Mouse (Mus musculus) liver, adult (tissue): ENCODE data around the gene Atf1.

ENCODE experiments used
- GATA4 ChIP-seq: IDR thresholded peaks from 2 replicates; pipeline ENCODE4 v1.6.1; 2014; ENCODE audit warnings: mild to moderate bottlenecking, low read length; ENCODE audit not compliant: insufficient replicate concordance

The Atf1 gene

DNA sequence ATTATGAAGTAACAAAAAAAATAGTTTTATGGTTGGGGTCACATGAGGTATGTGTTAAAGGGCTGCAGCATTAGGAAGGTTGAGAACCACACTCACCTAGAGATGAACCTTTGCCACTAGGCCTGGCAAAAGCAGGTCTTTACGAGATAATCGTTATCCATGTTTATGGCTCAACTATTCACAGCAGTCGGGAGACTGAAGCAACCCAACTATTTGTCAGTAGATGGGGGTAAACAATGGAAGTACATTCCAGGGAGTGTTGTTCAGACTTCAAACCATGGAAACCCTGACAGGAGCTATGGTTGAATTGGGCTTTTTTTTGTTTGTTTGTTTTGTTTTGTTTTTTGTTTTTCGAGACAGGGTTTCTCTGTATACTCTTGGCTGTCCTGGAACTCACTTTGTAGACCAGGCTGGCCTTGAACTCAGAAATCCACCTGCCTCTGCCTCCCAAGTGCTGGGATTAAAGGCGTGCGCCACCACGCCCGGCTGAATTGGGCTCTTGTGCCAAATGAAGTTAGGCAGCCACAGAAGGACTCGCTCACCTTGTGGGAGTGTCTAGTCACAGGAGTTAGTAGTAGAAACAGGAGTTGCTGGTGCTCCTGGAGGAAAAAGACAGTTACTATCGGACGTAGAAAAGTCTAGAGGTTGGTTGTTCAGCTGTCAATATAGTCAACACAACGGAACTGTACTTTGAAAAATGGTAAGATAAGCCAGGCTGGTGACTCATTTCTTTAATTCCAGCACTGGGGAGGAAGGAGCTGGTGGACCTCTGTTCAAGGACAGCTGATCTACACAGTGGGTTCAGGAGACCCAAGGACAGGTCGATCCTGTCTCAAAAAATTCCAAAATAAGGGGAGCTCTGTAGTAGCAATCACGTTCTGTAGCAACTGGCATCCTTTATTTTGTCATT, 4.3 kb downstream of the Atf1 start:
- no peak for TF ChIP-seq GATA4

DNA sequence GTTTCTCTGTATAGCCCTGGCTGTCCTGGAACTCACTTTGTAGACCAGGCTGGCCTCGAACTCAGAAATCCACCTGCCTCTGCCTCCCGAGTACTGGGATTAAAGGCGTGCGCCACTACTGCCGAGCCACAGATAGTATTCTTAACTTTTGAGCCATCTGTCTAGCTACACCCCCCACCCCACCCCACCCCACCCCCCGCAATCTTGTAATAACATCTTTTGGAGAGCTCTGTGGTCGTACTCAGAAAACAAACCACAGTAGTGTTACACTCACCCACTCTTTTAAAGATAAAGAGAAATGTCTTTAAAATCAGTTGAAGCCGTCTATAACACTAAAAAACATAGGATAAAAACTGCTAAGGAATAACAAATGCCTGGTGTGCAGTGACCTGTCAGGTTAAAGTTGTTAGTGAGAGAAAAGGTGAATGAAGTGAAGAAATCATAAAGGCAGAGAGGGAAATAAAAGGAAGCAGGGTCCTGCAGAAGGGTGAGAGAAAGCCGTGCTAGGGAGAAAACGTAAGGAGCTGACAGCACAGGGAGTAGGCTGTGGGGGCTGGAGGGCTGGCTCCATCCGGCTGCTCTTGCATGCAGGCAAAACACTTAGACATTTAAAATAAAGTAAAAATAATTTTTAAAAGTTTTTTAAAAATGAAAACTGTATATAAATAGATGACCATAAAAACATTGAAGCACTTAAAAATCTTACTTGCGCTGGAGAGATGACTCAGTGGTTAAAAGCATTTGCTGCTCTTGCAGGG, 7.8 kb downstream of the Atf1 start:
- TF ChIP-seq GATA4 = no peak

DNA sequence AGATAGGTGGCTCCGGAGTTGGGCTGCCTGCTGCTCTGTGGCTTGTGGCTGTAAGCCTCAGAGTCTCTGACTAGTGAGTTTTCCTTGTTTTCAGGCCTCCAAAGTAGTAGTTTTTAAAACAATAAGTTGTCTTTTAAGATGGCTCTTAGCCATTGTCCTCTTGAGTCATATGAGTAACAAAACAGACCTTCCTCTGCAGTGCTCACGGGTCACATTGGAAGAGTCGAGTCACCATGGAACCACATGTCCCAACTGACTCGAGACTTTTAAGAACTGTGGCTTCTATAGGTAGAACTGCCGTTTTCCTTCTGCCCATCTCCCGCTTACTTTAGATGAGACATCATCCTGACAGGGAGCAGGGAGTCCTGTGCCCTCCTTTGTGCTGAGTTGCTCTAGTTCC, 9.3 kb downstream of the Atf1 start:
- TF ChIP-seq GATA4 = no peak

DNA sequence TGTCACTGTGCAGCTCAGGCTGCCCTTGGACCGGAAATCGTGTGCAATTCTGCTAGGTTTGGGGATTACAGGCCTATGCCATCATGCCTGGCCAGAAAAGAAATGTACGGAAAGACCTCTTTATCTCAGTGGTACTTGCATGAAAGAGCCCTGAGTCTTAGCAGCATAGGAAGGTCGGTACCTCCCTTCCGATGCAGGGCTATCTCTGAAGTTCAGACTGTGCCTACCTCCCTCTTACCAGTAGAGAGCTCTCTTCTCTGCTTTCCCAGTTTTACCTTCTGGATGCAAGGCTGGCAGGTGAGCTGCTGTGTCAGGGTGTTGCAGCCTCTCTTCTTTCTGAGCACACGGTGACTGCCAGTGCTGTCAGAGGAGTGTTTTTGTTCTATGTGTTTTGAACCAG, 14.2 kb downstream of the Atf1 start:
- no peak for TF ChIP-seq GATA4

DNA sequence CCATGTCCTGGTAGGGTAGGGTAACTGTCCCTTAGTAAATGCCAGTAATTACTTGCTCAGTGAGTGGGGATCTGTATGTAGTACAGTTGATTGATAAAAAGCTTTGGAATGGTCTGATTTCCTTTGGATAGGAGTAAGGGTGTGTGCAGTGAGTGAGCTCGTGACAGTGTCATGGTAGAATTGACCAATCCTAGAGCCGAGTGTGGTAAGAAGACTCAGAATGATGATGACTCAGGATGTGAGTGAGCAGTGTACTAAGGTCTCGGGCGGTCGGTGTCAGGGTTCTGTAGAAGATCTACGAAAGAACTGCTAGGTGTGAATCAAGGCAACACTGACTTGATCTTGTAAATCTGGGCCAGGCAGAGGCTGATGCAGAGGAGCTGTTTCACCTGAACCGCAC, 18.3 kb downstream of the Atf1 start:
- TF ChIP-seq GATA4 = no peak

DNA sequence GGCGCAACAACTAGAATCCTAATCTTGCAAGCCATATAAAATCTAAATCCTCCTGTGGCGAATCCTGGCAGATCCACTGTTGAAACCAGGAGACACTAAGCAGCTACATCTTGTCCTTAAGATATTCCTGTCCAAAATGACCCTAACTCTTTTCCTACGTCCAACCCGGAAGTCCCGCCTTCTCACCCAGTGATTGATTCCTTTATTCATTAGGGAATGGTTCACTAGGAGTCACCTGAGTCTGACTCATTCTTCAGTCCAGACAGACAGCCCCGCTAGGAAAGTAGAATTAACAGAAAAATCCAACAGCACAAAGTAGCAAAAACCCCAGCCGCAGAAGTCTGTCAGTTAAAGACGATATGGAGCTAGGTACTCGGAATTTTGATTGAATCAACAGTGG, 19.7 kb downstream of the Atf1 start:
- TF ChIP-seq GATA4 = no peak

DNA sequence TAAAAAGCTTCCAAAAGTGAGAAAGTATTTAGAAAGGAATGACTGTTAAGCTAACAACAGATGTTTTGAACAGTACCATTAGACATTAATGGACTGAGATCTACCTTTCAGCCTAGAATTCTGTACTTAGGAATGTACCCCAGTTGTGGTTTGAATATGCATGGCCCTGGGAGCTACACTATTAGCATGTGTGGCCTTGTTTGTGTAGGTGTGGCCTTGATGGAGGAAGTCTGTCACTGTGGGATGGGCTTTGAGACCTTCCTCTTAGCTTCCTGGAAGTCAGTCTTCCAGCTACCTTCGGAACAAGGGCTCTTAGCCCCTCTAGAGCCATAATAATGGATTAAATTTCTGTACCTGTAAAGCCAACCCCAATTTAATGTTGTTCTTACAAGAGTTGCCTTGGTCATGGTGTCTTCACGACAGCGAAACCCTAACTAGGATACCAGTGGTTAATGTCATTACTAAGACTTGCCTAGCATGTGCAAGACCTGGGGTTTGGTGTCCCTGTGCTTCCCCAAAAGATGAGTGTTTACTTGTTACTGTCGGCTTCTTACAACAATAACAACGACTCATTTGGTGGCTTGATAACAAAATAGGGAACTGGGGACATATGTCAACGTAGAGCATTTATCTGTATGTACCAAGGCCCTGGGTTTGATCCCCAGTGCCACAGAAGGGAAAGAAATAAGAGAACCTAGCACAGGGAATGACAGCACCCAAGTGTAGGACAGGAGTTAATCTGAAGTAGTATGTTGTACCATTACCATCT, 21.2 kb downstream of the Atf1 start:
- no peak for TF ChIP-seq GATA4

DNA sequence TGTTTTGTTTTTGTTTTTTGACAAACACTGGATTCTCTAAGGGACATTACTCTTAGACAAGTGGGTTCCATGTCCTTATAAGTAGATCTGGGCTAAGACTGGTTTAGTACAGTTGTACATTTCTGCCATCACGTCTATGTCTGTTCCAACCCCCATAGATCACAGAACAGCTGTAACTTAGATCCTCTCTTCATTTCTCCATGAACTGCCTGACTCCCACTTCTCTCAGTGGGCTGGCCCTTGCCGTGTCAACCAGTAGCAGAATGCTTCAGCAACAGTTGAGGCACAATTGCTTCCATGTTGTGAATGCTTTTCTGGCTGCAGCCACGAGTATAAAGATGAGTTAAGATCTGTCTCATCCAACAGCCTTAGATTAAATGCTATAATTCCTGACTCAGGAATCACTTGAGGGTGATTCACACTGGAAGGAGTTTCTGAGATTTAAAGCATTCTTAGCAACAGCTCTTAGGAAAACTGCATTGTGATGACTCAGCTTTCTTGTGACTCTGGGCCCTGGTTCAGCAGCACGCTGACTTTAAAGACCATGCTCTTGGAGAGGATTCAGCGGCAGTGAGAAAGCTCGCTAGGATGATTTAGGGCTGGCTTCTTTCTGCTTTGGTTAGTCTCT, 23.6 kb downstream of the Atf1 start:
- no peak for TF ChIP-seq GATA4

DNA sequence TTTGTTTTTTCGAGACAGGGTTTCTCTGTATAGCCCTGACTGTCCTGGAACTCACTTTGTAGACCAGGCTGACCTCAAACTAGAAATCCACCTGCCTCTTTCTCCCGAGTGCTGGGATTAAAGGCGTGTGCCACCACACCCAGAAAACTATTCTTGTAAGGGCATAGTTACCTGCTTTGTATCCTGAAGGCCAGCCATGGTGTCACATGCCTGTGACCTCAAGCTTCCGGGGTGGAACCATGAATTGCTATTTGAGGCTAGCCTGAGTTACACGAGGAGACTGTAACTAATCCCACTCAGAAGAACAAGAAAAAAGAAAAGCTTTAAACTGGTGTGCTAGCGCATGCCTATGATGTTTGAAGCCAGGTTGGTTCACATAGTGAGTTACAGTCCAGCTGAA, 28.8 kb downstream of the Atf1 start:
- no peak for TF ChIP-seq GATA4

DNA sequence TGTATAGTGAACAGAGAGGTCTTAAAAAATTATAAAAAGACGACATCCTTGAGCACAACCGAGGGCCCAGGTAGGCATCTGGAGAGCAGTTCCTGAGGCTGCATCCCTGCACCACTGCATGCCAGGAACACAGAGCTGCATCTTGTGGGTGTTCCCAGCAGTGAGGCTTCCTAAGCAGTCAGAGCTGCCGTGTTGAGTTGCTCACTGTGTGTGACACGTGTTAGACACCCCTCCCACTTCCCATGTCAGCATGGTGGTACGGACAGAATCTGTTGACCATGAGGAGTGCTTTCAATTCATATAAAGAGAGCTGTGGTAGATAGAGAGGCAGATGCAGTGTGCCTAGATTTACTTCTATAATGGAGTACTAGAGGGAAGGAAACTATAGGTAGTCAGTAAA, 29.7 kb downstream of the Atf1 start:
- no peak for TF ChIP-seq GATA4

DNA sequence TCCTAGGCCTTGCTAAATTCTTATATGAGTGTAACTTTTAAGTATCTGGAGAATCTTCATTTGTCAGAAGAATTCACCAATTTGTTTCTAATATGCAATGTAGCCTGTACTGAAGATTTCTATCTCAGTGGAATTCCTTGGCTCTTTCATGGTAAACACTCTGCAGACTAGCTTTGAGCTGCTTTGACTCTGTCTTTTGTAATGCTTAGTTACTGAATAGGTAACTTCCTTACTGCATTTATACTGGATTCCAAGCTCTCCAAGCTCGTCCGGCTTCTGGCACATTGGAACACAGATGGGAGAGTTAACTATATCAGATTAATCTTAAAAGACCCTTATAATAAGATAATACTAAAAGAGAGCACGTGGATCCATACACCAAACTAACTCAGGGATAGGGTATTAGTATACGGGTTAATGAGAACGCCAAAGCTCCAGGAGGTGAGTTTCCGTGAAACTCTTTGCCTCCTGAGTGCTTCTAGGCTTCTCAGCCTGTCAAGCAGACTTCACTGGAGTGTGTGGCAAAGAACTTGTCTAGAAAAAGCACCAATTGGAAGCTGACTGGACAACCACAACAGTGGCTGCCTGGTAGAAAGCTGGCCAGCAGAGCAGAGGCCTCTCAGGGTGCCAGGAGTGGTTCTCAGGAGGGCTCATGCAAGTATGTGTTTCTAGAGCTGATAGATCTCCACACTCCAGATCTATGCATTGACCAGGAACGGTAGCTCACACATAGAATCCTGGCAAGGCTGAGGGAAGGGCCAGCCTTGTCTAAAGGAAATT, 31.2 kb downstream of the Atf1 start:
- no peak for TF ChIP-seq GATA4

DNA sequence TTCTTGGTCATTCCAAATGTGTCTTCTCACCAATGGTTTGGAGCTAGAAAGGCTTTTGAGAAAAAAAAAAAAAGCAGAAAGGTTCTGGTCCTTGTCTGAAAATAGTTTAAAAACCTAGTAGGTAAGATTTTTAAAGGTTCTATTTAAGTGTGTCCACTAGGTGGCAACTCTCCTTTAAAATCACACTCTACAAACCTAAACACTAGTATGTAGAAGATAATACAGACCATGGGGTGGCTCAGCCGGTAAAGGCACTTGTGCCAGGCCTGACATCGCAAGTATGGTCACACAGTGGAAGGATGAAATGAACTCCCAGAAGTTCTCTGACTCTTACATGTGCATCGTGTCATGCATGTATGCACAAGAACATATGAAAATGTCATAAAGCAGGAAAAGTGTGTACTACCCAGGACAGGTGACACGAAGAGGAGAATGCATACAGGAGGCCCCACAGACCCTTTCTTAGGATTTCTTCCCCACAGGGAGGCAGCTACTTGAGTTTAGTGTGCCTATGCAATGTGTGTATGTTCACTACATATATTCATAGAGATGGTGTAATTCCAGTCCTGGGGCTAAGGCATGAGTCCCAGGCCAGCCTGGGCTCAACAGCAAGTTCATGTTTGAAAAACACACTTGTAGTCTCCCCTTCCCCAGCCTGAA, 35.8 kb downstream of the Atf1 start:
- no peak for TF ChIP-seq GATA4

DNA sequence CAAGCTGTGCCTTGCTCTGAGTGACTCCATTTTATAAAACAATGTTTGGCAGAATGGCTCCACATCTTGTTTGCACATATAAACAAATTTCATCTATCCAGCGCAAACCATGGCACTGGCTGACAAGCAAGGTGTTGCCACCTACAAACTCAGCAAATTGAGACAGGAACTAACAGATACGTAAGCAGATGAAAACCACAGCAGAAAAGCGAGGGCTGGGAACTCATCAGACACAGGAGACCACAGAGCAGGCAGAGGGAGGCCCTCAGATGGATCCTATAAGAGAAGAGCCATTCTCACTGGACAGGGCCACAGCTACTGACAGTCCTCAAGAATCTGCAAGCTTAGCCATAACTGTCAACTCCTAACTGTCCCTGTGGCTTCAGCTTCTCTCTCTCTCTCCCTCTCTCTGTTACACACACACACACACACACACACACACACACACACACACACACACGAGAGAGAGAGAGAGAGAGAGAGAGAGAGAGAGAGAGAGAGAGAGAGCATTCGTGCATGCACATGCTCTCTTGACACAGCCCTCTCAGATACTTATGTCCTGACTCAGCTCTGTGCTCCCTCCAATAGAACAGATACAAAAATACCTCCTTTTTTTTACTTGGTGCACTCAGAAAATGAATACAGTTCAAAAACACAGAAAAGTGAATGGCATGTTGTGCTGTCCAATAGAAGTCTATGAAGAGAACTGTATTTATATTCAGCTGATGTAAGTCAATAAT, 38.1 kb downstream of the Atf1 start:
- no peak for TF ChIP-seq GATA4

DNA sequence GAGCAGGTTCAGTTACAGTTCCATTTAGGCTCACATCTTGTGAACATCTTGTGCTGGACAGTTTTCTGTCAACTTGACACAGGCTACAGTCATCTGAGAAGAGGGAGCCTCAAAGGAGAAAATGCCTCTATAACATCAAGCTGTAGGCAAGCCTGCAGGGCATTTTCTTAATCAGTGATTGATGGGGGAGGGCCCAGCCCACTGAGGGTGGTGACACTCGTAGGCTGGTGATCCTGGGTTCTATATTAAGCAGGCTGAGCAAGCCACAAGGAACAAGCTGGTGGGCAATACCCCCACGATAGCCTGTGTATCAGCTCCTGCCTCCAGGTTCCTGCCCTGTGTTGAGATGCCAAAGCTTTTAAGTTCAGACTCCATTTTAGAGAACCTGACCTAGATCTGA, 41.3 kb downstream of the Atf1 start:
- no peak for TF ChIP-seq GATA4

DNA sequence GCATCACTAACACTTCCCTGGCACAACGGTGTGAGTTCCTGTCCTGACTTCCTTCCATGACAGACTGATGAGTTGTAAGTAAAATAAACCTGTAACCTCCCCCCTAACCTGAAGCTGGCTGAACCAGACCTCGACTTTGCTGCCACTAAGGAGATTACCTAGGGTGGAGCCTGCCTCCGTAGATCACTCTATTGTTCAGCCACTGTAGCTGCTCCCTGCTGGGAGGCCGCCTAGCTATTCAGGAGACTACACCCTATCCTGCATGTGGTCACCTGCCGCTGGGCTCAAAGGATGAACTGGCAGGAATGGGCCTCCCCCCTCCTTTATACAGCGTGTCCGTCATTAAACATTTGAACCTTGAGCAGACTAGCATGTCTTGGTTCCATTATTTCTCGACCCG, 42.2 kb downstream of the Atf1 start:
- no peak for TF ChIP-seq GATA4
